In genomic region chr19:47890489-47891130, GRCm38 (mm10) we compare ENCODE assay signal across 10 mouse cellular contexts. TPM values are rescaled to one million over a fixed set of nuclear protein-coding genes. Genes with fewer than 3 reads are reported as not detected.
DNase-seq lines count a peak whose midpoint lies in the region; TF ChIP-seq lines count a peak whose summit lies in the region.
"Had no signal": no experiment of that assay in that cellular context is flagged by ENCODE, and none has a peak within 500 bp of the region (broad histone marks: within the 10 kb centered on the region; RNA-seq: fewer than 3 reads in every experiment).

No protein-coding gene starts in this region.

- no peak for TF ChIP-seq CTCF in gastrocnemius, adult 2 months (IDR thresholded peaks at IDR 0.05)

- peak overlapping the region; percentile 64 for H3K4me3 ChIP-seq in gastrocnemius, adult 2 months

- no peak for DNase-seq in gastrocnemius, adult 2 months
- DNase-seq in gastrocnemius, postnatal 25 days = no peak
- peak; percentile 46 for DNase-seq in CD4-positive, CD25-positive, alpha-beta regulatory T cell, adult 2 months (ENCODE audit: low read depth, low spot score)
- peak; percentile 76 for DNase-seq in kidney, adult 9 months
- peak; percentile 44 for DNase-seq in lung, postnatal 25 days (ENCODE audit: low spot score)
- no peak for DNase-seq in ovary, postnatal 14 days (ENCODE audit: low spot score)
- no peak for DNase-seq in thymus, postnatal 14 days
- DNase-seq in spleen, postnatal 4 days (ENCODE audit: low spot score in 2 of 2) = no peak

- peak overlapping the region; percentile 70 for H3K27ac ChIP-seq in gastrocnemius, adult 2 months

- intact Hi-C loops in gastrocnemius, adult 2 months (cut with DNase I) = no loop called here

RNA-seq across cellular contexts. Expression of gene Gsto2, which starts 25.3 kb away (rescaled TPM):
- under 1 TPM; 0.51 to 0.73 TPM for total RNA-seq in gastrocnemius, adult 2 months (2021)
- total RNA-seq in gastrocnemius, postnatal 25 days (2021) = under 1 TPM; 0.23 to 0.38 TPM

RNA-seq across cellular contexts. Expression of gene Cfap43, which starts 28.5 kb away (rescaled TPM):
- total RNA-seq in gastrocnemius, adult 2 months (2021) = under 1 TPM in 1 of 2 experiments, not detected in 1; 0.11 TPM
- total RNA-seq in gastrocnemius, postnatal 25 days (2021) = not detected
- total RNA-seq: gastrocnemius, adult 18-20 months had no signal

RNA-seq across cellular contexts. Expression of gene Itprip, which starts 28.5 kb away (rescaled TPM):
- total RNA-seq in gastrocnemius, adult 2 months (2021) = under 1 TPM; 0.75 to 0.99 TPM
- total RNA-seq in gastrocnemius, postnatal 25 days (2021) = under 1 TPM; 0.36 to 0.70 TPM

RNA-seq across cellular contexts. Expression of gene Gsto1, which starts 35.8 kb away (rescaled TPM):
- total RNA-seq in gastrocnemius, adult 2 months (2021) = 10 to 100 TPM; 43.7 to 70.1 TPM
- 10 to 100 TPM; 45.3 to 52.3 TPM for total RNA-seq in gastrocnemius, postnatal 25 days (2021)

RNA-seq across cellular contexts. Expression of gene Cfap58, which starts 46.9 kb away (rescaled TPM):
- not detected for total RNA-seq in gastrocnemius, adult 2 months (2021)
- not detected for total RNA-seq in gastrocnemius, postnatal 25 days (2021)
- total RNA-seq: gastrocnemius, adult 18-20 months; megakaryocyte-erythroid progenitor cell, adult 5-6 weeks had no signal

Comparison
In these comparisons a context has a peak if more than half of its experiments do, and no peak if none do; other contexts are left out.
1. DNase-seq: peak in CD4-positive, CD25-positive, alpha-beta regulatory T cell, adult 2 months (single experiment), kidney, adult 9 months (single experiment) and lung, postnatal 25 days (single experiment); none in gastrocnemius, adult 2 months (single experiment), gastrocnemius, postnatal 25 days (single experiment), ovary, postnatal 14 days (single experiment), thymus, postnatal 14 days (single experiment) and spleen, postnatal 4 days (0 of 2).